Mouse (Mus musculus) lung, adult 2 months (tissue): ENCODE results near the gene Olfr706.
"Not testable (repeated sequence)": the region's sequence is repeated elsewhere in the genome, so short reads cannot be mapped to it uniquely, and the experiment has no call there.

Source experiments
- CTCF ChIP-seq: fragments of 200-500 bp; IDR thresholded peaks from 2 replicates; pipeline ENCODE4 v1.5.1; 2011; ENCODE audit warnings: mild to moderate bottlenecking, low read length, control low read depth; ENCODE audit not compliant: insufficient read depth
- POLR2A ChIP-seq: fragments of 200-500 bp; IDR thresholded peaks from 2 replicates; pipeline ENCODE4 v1.6.1; 2011; ENCODE audit warnings: low read depth, mild to moderate bottlenecking, control low read depth, low read length, borderline replicate concordance; ENCODE audit errors: extremely low read depth

- not testable (repeated sequence) for TF ChIP-seq POLR2A, CTCF
Measured at GRCm38 (mm10) chr7:106920961-106921360, 33.0 kb upstream of the Olfr706 start.
